Mouse (Mus musculus): ENCODE measurements around the gene 2310061I04Rik.

- TF ChIP-seq CTCF (conservative IDR thresholded peaks at IDR 0.05; ENCODE audit: insufficient read depth, insufficient read length, low read depth, low read length) (no peak), POLR2A (IDR thresholded peaks at IDR 0.05; ENCODE audit: low read depth, low read length) (no peak)
These were observed 25.3 kb upstream of the 2310061I04Rik start for GRCm38 (mm10) chr17:35922566-35922965.

Measured in kidney, adult 2 months (tissue).